Mouse (Mus musculus): Measurements from ENCODE around the gene Gm6367. TPM values are rescaled to one million over a fixed set of nuclear protein-coding genes. Genes with fewer than 3 reads are reported as not detected.

Gm6367 gene
- not detected for total RNA-seq (2023)

GRCm38 (mm10) chr5:94988326-94988725 lies at the start of gene Gm6367:
Gm6367 (plus strand) TSS chr5:94988626.

Other genes with a start within 250 kb of the Gm6367 start
- not detected for gene Gm3183, start 123.2 kb upstream of the Gm6367 start, total RNA-seq (2023)
- not detected for gene Gm7942, start 118.3 kb downstream of the Gm6367 start, total RNA-seq (2023)
- not detected for gene Gm16513, start 194.0 kb downstream of the Gm6367 start, total RNA-seq (2023)

All from CD8-positive naive resting alpha-beta T cell, adult 57 days (primary cell).